Mouse (Mus musculus) C2C12 (cell line): ENCODE results near the gene Mthfd1l. TPM values are rescaled to one million over a fixed set of nuclear protein-coding genes. Genes with fewer than 3 reads are reported as not detected.
"Not testable (repeated sequence)": the region's sequence is repeated elsewhere in the genome, so short reads cannot be mapped to it uniquely, and the experiment has no call there.

Experiments
- H3K27me3 ChIP-seq: one replicate; pipeline ENCODE4 v1.6.1; 2011; ENCODE audit not compliant: control insufficient read depth, insufficient read depth, insufficient read length
- H3K36me3 ChIP-seq: one replicate; pipeline ENCODE4 v1.6.1; 2011; ENCODE audit not compliant: control insufficient read depth, insufficient read depth
- H3K4me3 ChIP-seq: one replicate; pipeline ENCODE4 v1.5.1; 2011; ENCODE audit warnings: mild to moderate bottlenecking, control low read depth; ENCODE audit not compliant: poor library complexity, insufficient read depth, severe bottlenecking
- H3K79me2 ChIP-seq: one replicate; pipeline ENCODE4 v1.6.1; 2011; ENCODE audit not compliant: control insufficient read depth, insufficient read depth
- H3K79me3 ChIP-seq: one replicate; pipeline ENCODE4 v1.6.1; 2011; ENCODE audit warnings: low read depth, control low read depth
- H3ac ChIP-seq: one replicate; pipeline ENCODE3; 2011; ENCODE audit warnings: low read depth; ENCODE audit not compliant: control insufficient read depth, insufficient read length
- CEBPB ChIP-seq: IDR thresholded peaks from one replicate; pipeline ENCODE4 v1.6.1; 2011; ENCODE audit warnings: low read depth, mild to moderate bottlenecking, control low read depth, moderate library complexity
- CTCF ChIP-seq: IDR thresholded peaks from one replicate; pipeline ENCODE4 v1.5.1; 2011; ENCODE audit not compliant: control insufficient read depth, insufficient read depth, insufficient read length
- FOSL1 ChIP-seq: IDR thresholded peaks from one replicate; pipeline ENCODE4 v1.8.0; 2011; ENCODE audit warnings: mild to moderate bottlenecking, low read length; ENCODE audit not compliant: poor library complexity, insufficient read depth, severe bottlenecking
- MAX ChIP-seq: IDR thresholded peaks from one replicate; pipeline ENCODE4 v1.6.1; 2011; ENCODE audit warnings: mild to moderate bottlenecking, control low read depth
- MYOD1 ChIP-seq: IDR thresholded peaks from one replicate; pipeline ENCODE4 v1.6.1; 2011; ENCODE audit warnings: low read depth; ENCODE audit not compliant: control insufficient read depth, insufficient read length
- MYOG ChIP-seq: IDR thresholded peaks from one replicate; pipeline ENCODE4 v1.6.1; 2011; ENCODE audit not compliant: control insufficient read depth, insufficient read length; ENCODE audit errors: extremely low read depth
- USF1 ChIP-seq: IDR thresholded peaks from one replicate; pipeline ENCODE4 v1.6.1; 2011; ENCODE audit warnings: low read depth, mild to moderate bottlenecking, control low read depth, moderate library complexity
- polyA plus RNA-seq: library from polyadenylated mRNA; unstranded; fragments of >200 nt; fragmentation: generic; extraction: Trizol; gene quantifications from one replicate; pipeline ENCODE4 v1.2.1, GENCODE M21; 2012; ENCODE audit warnings: missing spikeins

Mthfd1l gene
- polyA plus RNA-seq, 1 experiment: 43.6 TPM

GRCm38 (mm10) chr10:4120708-4121107 lies 147.8 kb downstream of the Mthfd1l start:
- H3K27me3 ChIP-seq: no peaks in the 10 kb centered on the region
- no peaks in the 10 kb centered on the region for H3K79me2 ChIP-seq
- TF ChIP-seq MYOG: no peak
- no peak for TF ChIP-seq CTCF
- no peak for TF ChIP-seq MAX
- no peak for TF ChIP-seq MYOD1
- TF ChIP-seq FOSL1: no peak
- no peak for TF ChIP-seq USF1
- peak; percentile 49 for TF ChIP-seq CEBPB
- H3K79me3 ChIP-seq: no peaks in the 10 kb centered on the region
- no peak overlapping the region for H3ac ChIP-seq
- H3K36me3 ChIP-seq: peaks cover 39% of the 10 kb centered on the region
- no peak overlapping the region for H3K4me3 ChIP-seq

DNA sequence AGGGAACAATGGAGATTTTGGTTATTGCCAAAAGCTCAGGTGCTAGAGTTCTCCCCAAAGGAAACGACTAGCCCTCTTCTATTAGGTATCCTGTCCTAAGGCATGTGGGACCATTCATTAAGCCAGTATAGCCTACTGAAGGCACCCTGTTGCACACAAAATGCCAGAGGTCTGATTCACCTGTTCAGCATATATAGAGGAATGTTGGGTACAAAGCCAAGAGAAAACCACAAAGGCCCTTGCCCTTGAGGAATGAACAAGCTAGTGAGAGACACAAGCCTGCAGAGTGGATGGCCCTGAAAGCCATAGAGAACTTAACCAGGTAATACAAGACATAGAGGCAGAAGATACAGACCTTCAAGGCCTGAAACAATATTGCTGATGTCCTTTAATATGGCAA lies 148.3 kb downstream of the Mthfd1l start:
- Histone ChIP-seq H3K79me3 (no peaks in the 10 kb centered on the region), H3K27me3 (no peaks in the 10 kb centered on the region), H3K4me3 (no peak overlapping the region), H3K79me2 (no peaks in the 10 kb centered on the region), H3ac (no peak overlapping the region), H3K36me3 (peaks cover 39% of the 10 kb centered on the region)
- TF ChIP-seq MYOD1: no peak
- no peak for TF ChIP-seq MYOG
- no peak for TF ChIP-seq FOSL1
- TF ChIP-seq MAX: no peak
- no peak for TF ChIP-seq CEBPB
- no peak for TF ChIP-seq USF1
- TF ChIP-seq CTCF: no peak

DNA sequence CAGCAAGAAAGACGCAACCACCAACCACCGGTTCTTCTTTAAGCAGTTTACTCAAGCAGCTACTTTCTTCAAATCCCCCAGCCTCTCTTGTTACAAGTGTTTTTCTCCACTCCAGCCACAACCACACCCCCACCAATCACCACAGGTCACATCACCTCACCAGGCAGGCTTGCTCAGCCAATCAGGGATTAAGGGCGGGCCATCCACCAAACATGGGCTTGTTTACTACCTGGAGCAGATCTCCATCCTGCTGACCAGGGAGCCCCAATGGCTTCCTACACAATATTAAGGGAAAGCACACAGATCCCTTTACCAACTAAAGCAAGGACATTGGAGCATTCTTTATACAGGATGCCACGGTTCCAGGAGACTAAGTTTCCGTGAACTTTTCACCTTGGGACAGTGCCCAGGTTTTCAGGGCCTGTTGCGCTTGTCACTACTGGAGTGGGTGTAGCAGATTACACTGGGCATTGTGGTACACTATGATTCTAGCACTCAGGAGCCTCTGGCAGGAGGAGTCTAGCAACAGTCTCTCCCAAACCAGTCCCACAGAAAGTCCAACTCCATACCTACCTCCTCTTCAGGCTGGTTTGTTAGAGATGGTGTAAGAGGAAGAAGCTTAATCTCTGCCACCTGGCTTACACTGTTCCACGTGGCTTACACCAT lies 150.5 kb downstream of the Mthfd1l start:
- H3K36me3 ChIP-seq: peaks cover 31% of the 10 kb centered on the region
- not testable (repeated sequence) for H3K79me2 ChIP-seq, H3ac ChIP-seq, H3K27me3 ChIP-seq, H3K4me3 ChIP-seq, H3K79me3 ChIP-seq

DNA sequence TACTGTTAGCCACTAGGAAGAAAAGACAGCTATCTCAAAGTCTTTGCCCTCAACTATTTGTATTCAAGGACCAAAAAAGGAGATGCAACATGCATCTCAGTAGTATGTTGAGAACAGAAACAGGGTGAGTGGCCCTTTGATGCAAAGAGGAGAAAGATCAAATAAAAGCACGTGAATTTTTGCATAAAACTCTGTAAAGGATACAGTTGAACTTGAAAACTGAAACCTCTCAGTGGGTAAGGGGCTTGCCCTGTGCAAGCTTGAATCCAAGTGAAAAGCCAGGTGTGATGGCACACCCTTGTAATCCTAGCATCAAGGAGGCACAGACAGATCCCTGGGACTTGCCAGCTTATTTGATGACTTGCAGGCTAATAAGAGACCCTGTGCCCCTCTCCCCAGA lies 151.2 kb downstream of the Mthfd1l start:
- Histone ChIP-seq H3K27me3 (no peaks in the 10 kb centered on the region), H3ac (no peak overlapping the region), H3K79me2 (no peaks in the 10 kb centered on the region), H3K79me3 (no peaks in the 10 kb centered on the region), H3K4me3 (no peak overlapping the region), H3K36me3 (peaks cover 23% of the 10 kb centered on the region)
- TF ChIP-seq CEBPB (no peak), FOSL1 (no peak)

GRCm38 (mm10) chr10:4125232-4125631 lies 152.3 kb downstream of the Mthfd1l start:
- H3ac ChIP-seq: no peak overlapping the region
- TF ChIP-seq MYOD1 (no peak), MAX (no peak), FOSL1 (no peak), CTCF (no peak), MYOG (no peak)
- H3K79me3 ChIP-seq: no peaks in the 10 kb centered on the region
- H3K36me3 ChIP-seq: peaks cover 20% of the 10 kb centered on the region
- no peak overlapping the region for H3K4me3 ChIP-seq
- no peaks in the 10 kb centered on the region for H3K27me3 ChIP-seq
- H3K79me2 ChIP-seq: no peaks in the 10 kb centered on the region

GRCm38 (mm10) chr10:4126335-4127012 lies 153.6 kb downstream of the Mthfd1l start:
- TF ChIP-seq MAX (no peak), USF1 (no peak), CEBPB (no peak), MYOG (no peak), FOSL1 (no peak), MYOD1 (no peak), CTCF (no peak)
- Histone ChIP-seq H3K79me2 (no peaks in the 10 kb centered on the region), H3ac (no peak overlapping the region), H3K79me3 (no peaks in the 10 kb centered on the region), H3K4me3 (no peak overlapping the region), H3K36me3 (peaks cover 22% of the 10 kb centered on the region), H3K27me3 (no peaks in the 10 kb centered on the region)
